Mouse (Mus musculus): Measurements from ENCODE around the gene Insc. TPM values are rescaled to one million over a fixed set of nuclear protein-coding genes. Genes with fewer than 3 reads are reported as not detected.

Gene Insc
- total RNA-seq, 1 experiment from 2014 or later = 3.8 TPM

GRCm38 (mm10) chr7:114762660-114763059 is 19.2 kb downstream of the Insc start:
- DNase-seq = no peak

DNA sequence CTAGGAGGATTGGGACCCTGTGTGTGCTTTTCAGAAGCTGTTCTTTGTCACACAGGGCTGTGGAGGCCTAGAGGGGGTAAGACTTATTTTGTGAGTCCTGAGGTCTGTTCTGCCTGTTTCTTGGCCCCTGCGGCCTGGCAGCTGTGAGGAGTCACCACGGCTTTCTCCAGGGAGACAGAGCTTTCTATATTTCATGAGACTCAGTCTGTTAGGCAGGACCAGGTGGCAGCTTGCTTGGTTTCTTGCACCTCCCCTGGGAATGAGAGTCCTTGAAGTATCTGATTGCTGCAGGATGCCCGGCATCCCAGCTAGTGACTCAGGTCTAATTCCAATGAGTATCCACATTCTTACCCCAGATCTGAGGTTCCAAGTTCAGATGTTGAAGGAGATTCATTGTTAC is 21.8 kb downstream of the Insc start:
- no peak for DNase-seq

DNA sequence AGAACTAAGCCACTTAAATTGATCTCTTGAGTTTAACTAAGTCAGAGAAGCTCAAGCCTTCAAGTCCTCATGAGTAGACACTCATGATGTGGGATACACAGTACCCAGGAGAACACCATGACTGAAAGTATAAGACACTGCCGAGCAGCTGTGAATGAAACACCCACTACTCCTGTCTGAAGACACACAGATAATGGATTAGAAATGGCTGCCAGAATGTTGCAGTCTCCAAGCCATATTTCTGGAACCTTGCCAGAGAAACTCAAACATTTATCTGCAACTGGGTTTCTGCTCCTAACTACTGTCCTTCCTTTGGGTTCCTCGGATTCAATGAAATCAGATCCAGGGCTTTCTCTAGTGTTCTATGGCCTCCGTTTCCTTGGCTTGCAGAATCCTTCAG is 23.0 kb downstream of the Insc start:
- no peak for DNase-seq

GRCm38 (mm10) chr7:114768516-114768915 is 25.0 kb downstream of the Insc start:
- no peak for DNase-seq

DNA sequence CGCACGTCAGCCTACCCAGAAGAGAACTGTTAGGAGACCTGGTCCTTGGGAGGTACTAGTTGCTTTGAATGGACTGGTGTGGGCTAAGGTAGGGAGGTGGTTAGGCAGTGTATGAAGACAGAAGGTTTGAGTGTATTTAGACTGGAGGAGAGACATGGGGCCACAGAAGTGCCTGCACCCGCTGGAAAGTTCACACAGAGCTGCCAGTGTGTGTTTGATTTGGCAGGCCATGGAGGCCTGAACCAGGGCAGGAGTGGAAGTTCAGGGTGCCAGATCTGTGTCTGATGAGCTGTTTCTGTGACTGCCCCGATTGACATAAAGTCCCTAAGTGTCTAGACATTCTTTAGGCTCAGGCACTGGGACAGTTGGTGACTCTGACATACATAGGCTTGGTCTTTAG is 25.5 kb downstream of the Insc start:
- no peak for DNase-seq

GRCm38 (mm10) chr7:114770586-114770985 is 27.1 kb downstream of the Insc start:
- no peak for DNase-seq

DNA sequence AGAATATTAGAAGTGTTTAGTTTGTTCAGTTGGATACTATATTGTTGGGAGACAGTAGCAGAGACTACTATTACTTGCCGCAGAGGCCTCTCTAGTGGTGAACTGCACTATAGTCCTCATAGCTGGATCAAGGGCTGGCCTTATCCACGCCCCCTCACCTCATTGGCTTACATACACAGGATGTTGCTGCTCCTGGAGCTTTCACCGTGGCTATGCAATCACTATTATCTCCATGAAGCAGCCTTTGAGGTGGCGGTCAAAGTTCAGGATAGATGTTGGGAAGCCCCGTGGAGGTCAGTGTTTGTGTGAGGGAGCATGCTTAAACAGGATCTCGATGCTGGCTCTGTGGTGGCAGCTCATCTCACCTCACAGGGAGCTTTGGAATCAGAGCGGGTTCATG is 28.3 kb downstream of the Insc start:
- no peak for DNase-seq

GRCm38 (mm10) chr7:114773781-114774180 is 30.3 kb downstream of the Insc start:
- no peak for DNase-seq

GRCm38 (mm10) chr7:114775856-114776255 is 32.4 kb downstream of the Insc start:
- no peak for DNase-seq

DNA sequence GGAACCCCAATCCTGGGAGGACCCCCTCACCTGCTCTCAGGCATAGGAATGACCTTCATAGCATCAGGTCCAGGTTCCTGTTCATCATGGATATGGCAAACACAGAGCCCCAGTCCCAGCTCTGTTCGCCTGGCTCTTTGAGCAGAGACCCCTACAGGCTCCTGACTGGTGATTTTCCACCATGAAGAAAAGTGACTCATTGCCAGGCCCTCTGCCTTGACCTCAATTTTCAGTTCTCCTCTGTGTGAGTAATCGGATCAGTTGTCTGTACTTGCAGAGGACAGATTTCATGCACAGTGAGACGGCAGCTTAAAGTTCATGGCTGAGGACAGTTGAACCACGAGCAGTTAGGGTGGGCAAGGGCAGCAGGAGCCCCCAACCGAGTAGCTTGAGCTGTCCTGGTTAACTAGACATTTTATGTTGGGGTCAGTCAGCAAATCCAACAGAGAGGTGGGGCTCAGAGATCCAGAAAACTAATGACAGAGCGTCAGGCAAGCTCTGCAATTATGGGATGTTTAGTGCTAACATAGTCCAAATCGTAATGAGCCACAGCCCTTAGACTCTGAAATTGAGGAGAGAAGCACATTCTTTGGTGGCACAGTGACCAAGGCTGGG is 34.8 kb downstream of the Insc start:
- DNase-seq = peak; percentile 51

DNA sequence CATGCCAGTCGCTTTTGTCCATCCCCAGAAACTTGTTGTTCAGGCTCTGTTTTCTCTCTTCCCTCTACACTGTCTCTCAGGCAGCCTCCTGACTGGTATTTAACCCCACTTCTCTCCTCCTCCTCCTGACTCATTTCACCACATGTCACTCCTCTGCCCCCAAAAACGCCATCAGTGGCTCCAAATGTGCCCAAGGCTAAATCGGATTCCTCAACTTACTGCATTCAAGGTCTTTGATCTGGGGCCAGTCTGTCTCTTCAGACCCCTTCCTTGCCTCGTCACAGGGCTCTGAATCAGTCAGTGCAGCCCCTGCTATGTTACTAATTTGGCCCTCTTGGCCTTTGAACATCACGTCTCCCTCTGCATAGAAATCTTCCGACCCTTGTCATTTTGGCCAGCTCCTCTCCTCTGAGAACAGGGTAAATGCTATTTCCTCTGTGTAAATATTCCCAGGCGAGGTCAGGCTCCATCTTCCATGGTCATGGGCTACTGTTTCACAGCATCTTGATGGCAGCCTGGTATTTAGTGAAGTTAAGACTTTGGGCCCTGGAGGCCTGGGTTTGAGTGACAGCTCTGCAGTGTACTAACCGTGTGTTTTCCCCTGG is 35.7 kb downstream of the Insc start:
- DNase-seq = peak; percentile 30

DNA sequence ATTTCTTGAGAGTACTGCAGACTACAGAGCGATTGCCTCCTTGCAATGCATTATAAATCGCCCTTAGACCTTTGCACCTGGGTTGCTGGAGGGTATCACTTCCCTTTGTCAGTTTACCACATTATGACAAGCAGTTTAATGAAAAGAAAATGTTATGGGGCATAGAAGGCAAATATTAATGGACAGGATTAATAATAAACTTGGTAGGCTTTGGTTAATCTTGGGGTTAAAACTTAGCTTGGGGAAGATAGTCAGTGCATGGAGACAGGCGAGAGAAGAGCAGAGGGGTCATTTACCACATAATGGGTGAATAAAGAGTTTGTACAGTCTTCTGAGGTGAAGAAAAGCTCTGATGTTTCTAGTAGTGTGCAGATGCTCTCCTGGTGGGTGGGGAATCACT is 39.8 kb downstream of the Insc start:
- no peak for DNase-seq

DNA sequence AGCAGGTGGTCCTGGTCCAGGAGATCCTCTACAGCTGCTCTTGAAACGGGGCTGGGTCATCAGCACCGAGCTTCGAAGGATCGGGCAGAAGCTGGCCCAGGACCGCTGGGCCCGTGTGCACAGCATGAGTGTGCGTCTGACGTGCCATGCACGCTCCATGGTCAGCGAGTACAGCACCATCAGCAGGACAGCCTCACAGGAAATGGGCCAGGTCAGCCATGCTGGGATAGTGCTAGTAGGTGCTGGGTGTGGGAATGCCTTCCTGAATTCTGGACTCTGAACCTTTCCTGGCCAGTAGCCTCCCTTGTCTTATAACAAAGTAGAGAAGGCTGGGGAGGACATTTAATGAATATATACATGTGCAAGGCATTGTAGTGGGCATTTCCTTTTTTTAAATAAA is 47.6 kb downstream of the Insc start:
- no peak for DNase-seq

DNA sequence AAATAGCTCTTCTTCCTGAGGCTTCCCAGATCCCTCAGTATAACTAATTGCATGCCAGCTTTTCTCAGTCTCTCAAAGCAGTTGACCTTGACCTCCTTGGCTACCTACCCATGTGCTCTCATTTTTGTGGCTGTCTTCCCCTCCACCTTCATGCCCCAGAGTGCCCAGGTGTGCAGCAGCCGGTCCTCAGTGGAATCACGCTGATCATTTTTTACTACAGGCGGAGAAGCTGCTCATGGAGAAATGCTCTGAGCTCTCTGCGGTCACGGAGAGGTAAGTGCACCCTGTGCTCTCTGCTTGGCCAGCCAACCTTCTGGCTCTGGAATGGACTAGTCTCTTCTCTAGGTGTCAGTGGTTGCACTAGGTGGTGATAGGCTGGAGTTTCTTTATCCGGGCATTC is 48.5 kb downstream of the Insc start:
- no peak for DNase-seq

DNA sequence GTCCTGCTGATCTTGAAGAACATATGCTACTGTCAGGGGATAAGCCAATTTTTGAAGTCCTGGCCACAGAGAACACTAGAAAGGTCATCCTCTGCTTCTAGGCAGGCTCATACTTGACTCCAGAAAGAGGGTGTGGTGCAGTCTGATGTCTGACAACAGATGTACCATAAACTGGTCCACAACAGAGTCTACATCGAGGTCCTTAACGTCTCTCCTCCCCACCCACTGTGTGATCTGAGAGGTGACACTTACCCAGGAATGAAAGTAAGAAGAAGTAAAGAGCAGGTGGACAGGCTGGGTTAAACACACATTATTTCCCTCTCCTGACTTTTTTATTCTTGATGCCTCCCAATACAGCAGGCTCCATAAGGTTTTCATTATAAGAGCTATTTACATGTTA is 50.9 kb downstream of the Insc start:
- DNase-seq = no peak

DNA sequence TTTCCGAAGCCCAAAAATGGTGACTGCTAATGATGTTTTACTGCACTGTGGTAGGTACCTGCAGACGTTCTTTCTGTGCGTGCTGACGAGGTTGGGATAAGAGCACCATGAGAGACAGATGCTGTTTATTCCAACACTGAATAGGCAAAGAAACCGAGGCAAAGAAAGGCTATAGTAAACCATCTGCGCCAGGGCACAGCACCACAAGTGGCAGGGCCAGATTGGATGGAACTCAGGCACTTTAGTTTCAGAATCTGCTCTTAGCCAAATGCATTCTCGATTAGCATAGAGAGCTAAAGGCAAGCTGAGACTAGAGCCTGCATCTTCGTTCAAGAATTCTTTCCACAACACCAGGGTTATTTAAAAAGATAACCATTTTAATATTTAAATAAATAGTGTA is 59.1 kb downstream of the Insc start:
- no peak for DNase-seq

- DNase-seq = no peak
These were observed 61.8 kb downstream of the Insc start for GRCm38 (mm10) chr7:114805311-114805710.

GRCm38 (mm10) chr7:114807343-114807742 is 63.8 kb downstream of the Insc start:
- no peak for DNase-seq

GRCm38 (mm10) chr7:114808341-114808740 is 64.8 kb downstream of the Insc start:
- DNase-seq = no peak

GRCm38 (mm10) chr7:114817291-114817806 is 73.9 kb downstream of the Insc start:
- peak; percentile 95 for DNase-seq

DNA sequence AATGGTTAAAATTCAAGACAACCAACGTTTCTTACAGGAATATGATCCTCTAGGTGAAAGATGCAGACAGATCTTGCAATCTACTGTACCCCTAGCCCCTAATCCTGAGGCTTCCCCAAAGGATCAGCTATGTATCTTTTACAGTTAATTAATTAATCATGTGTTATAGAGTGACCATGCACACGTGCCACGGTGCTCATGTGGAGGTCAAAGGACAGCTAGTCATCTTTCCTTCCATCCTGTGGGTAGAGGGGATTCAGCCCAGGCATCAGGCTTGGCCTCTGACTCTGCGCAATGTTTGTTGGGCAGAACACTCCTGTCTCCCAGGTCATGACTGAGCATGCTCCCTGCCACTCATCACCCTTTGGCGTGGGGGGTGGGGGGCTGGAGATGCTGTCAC is 74.4 kb downstream of the Insc start:
- no peak for DNase-seq

DNA sequence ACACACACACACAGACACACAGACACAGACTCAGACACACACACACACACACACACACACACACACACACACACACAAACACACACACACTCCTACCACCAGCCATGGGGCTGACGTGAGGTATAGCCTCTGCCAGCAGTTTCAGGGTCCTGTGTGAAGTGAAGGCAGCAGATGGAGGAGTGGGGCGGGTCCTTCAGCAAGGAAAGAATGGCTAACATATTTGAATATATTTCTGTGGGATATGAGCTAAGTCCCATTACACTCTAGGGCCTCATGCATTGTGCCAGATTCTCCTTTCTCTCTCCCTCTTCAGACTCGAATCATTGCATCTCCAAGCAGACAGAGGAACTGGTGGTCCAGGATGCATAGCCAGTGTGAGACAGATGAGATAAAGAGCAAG is 74.9 kb downstream of the Insc start:
- no peak for DNase-seq

DNA sequence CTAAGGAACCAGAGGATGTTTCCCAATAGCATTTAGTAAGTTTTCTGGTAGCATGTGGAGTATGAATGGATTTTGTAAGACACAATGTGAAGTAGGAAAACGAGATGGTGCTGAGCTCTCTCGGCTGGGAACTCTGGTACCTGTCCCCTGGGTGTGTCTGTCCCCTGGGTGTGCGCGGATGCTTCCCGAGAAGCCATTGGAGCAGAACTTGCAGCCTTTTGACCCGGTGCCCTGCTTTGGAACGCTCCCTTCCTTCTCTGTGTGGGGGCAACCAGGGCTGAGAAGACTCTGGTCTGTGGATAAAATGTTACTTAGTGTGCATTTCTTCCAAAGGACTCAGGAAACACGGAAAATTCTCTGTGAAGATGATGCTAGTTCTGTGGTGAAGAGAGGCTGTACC is 75.3 kb downstream of the Insc start:
- no peak for DNase-seq

- DNase-seq = no peak
These were observed 79.2 kb downstream of the Insc start for GRCm38 (mm10) chr7:114822736-114823135.

Measured in adrenal gland, postnatal 14 days (tissue).